Mouse (Mus musculus) common myeloid progenitor, adult 5-6 weeks (primary cell): ENCODE results near the gene Vapa. TPM values are rescaled to one million over a fixed set of nuclear protein-coding genes. Genes with fewer than 3 reads are reported as not detected.

Source experiments
- ATAC-seq: replicated peaks from 2 replicates; pipeline ENCODE4 v1.8.0; 2016; ENCODE audit warnings: low read depth, mild to moderate bottlenecking, moderate TSS enrichment, inconsistent platforms; ENCODE audit not compliant: poor library complexity, severe bottlenecking
- total RNA-seq: library from RNA; stranded (forward); fragments of 200-1000, 187-1606 nt; gene quantifications from 2 replicates; pipeline ENCODE4 v1.2.3, GENCODE M21; 2017

Vapa gene
- 57.9 and 68.4 TPM in 2 replicates for total RNA-seq

GRCm38 (mm10) chr17:65613463-65614412, at the start of gene Vapa:
TSS of gene Vapa (minus strand) at chr17:65613555.
- peak; percentile 84 for ATAC-seq

- no peak for ATAC-seq
Observed at GRCm38 (mm10) chr17:65662662-65663061, 49.3 kb upstream of the Vapa start.

- no peak for ATAC-seq
Observed at GRCm38 (mm10) chr17:65658416-65658815, 45.1 kb upstream of the Vapa start.

- no peak for ATAC-seq
Observed at GRCm38 (mm10) chr17:65657958-65658357, 44.6 kb upstream of the Vapa start.

GRCm38 (mm10) chr17:65656731-65657130, 43.4 kb upstream of the Vapa start:
- no peak for ATAC-seq

- ATAC-seq, result peak; percentile 42; the same call in 1 of the 2 replicates
Observed at GRCm38 (mm10) chr17:65656076-65656475, 42.7 kb upstream of the Vapa start.

GRCm38 (mm10) chr17:65655608-65656007, 42.3 kb upstream of the Vapa start:
- ATAC-seq, result no peak

- no peak for ATAC-seq
Observed at GRCm38 (mm10) chr17:65650598-65650997, 37.2 kb upstream of the Vapa start.

GRCm38 (mm10) chr17:65649175-65649493, 35.8 kb upstream of the Vapa start:
- no peak for ATAC-seq

GRCm38 (mm10) chr17:65648371-65649174, 35.2 kb upstream of the Vapa start:
- no peak for ATAC-seq

GRCm38 (mm10) chr17:65647961-65648360, 34.6 kb upstream of the Vapa start:
- ATAC-seq, result no peak

- no peak for ATAC-seq
Observed at GRCm38 (mm10) chr17:65647226-65647625, 33.9 kb upstream of the Vapa start.

GRCm38 (mm10) chr17:65643579-65643978, 30.2 kb upstream of the Vapa start:
- ATAC-seq, result no peak

GRCm38 (mm10) chr17:65643051-65643521, 29.7 kb upstream of the Vapa start:
- 0 out of 2 replicates have a peak, but pooled peaks have one; percentile 14 for ATAC-seq

- ATAC-seq, result no peak
Observed at GRCm38 (mm10) chr17:65642578-65642991, 29.2 kb upstream of the Vapa start.

GRCm38 (mm10) chr17:65641734-65642218, 28.4 kb upstream of the Vapa start, which contains the start of gene Txndc2:
TSS of gene Txndc2 (minus strand) at chr17:65642168.
- peak; percentile 69 for ATAC-seq

GRCm38 (mm10) chr17:65639144-65639543, 25.8 kb upstream of the Vapa start:
- ATAC-seq, result no peak

- ATAC-seq, result peak; percentile 99
Observed at GRCm38 (mm10) chr17:65635715-65636360, 22.5 kb upstream of the Vapa start.

GRCm38 (mm10) chr17:65629943-65630342, 16.6 kb upstream of the Vapa start:
- peak; percentile 64 for ATAC-seq
